8 mouse cellular contexts compared by ENCODE assay signal in the genomic region with DNA sequence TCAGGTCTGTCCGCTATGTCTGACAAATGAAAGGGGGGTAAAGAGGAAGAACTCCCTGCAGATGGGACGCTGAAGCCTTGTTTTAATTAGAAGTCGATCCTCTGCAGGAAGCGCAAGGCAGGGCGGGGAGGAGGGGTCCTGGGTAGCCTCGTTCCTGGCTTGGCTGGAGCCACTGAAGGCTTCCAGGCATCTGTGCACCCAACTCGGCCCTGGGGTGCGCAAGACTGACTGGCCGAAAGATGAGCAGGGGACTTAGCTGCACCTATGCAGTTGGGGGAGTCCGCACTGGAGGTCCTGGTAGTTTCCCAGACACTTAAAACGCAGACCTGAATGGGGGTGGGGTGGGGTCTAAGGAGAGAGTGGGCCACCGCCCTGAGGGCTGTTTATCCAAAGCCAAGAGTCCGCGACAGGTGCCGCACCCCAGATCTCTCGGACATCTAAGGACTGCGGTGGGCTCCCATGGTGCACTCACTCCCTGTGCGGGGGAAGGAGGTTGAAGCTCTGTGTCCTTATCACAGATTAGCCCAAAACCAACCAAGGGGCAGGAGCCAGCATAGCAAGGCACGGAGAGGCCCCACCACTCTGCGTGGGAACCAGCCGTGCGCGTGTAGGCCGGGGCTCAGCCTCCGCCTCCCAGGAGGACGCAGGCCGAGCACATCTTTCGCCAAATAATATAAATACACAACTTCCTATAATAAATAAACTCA. TPM values are rescaled to one million over a fixed set of nuclear protein-coding genes. Genes with fewer than 3 reads are reported as not detected.
DNase-seq lines count a peak whose midpoint lies in the region; ATAC-seq and TF ChIP-seq lines count a peak whose summit lies in the region.

No protein-coding gene starts in this region.

- peak overlapping the region; percentile 65 for H3K4me3 ChIP-seq in lung, embryonic 14.5 days (ENCODE audit: low read depth, low read length)
- H3K4me3 ChIP-seq in embryonic facial prominence, embryonic 14.5 days (ENCODE audit: low read depth, low read length): peak overlapping the region; percentile 78
- H3K4me3 ChIP-seq in limb, embryonic 11.5 days (ENCODE audit: low read depth, low read length): peak overlapping the region; percentile 74
- peak overlapping the region; percentile 62 for H3K4me3 ChIP-seq in small intestine, adult 2 months (ENCODE audit: low read depth, low read length)

- DNase-seq in lung, embryonic 14.5 days: peak; percentile 54
- DNase-seq in lung, postnatal 10 days: no peak
- no peak for DNase-seq in embryonic facial prominence, embryonic 14.5 days (ENCODE audit: low spot score)
- DNase-seq in limb, embryonic 11.5 days (ENCODE audit: low spot score): peak; percentile 75
- no peak for DNase-seq in left cerebral cortex, adult 9 months (ENCODE audit: low spot score in 2 of 2)
- DNase-seq in c-Kit-positive CD71-positive TER-119-positive erythroid progenitor cells, embryonic 14.5 days (ENCODE audit: low spot score): no peak

- no peaks in the 10 kb centered on the region for H3K36me3 ChIP-seq in lung, embryonic 14.5 days (ENCODE audit: insufficient read depth)
- H3K36me3 ChIP-seq in embryonic facial prominence, embryonic 14.5 days (ENCODE audit: control insufficient read depth, insufficient read depth, low read length): no peaks in the 10 kb centered on the region
- H3K36me3 ChIP-seq in limb, embryonic 11.5 days (ENCODE audit: control insufficient read depth, insufficient read depth, low read length): no peaks in the 10 kb centered on the region
- no peaks in the 10 kb centered on the region for H3K36me3 ChIP-seq in small intestine, adult 2 months (ENCODE audit: control insufficient read depth, insufficient read depth, low read length)

- H3K9ac ChIP-seq in lung, embryonic 14.5 days: peak overlapping the region; percentile 51
- H3K9ac ChIP-seq in embryonic facial prominence, embryonic 14.5 days (ENCODE audit: low read depth, low read length): peak overlapping the region; percentile 83
- peak overlapping the region; percentile 82 for H3K9ac ChIP-seq in limb, embryonic 11.5 days (ENCODE audit: low read length)

- H3K9me3 ChIP-seq in lung, embryonic 14.5 days (ENCODE audit: low read depth, low read length): no peaks in the 10 kb centered on the region
- H3K9me3 ChIP-seq in embryonic facial prominence, embryonic 14.5 days (ENCODE audit: control insufficient read depth, low read length): no peaks in the 10 kb centered on the region
- no peaks in the 10 kb centered on the region for H3K9me3 ChIP-seq in limb, embryonic 11.5 days (ENCODE audit: control insufficient read depth, low read length)

- TF ChIP-seq CTCF in lung, embryonic 14.5 days (IDR thresholded peaks at IDR 0.05; ENCODE audit: low read depth): no peak
- TF ChIP-seq CTCF in small intestine, adult 2 months (IDR thresholded peaks at IDR 0.05; ENCODE audit: extremely low read depth, insufficient read length, insufficient replicate concordance, low read depth, low read length): no peak

- H3K4me1 ChIP-seq in lung, embryonic 14.5 days (ENCODE audit: insufficient read depth): 0 out of 2 replicates have a peak, but pooled peaks cover 9% of the 10 kb centered on the region
- peaks cover 21% of the 10 kb centered on the region for H3K4me1 ChIP-seq in embryonic facial prominence, embryonic 14.5 days (ENCODE audit: control insufficient read depth, insufficient read depth, low read length)
- peaks cover 44% of the 10 kb centered on the region for H3K4me1 ChIP-seq in limb, embryonic 11.5 days (ENCODE audit: control insufficient read depth, insufficient read depth, low read length)
- peaks cover 6% of the 10 kb centered on the region; the same call in 1 of the 2 replicates for H3K4me1 ChIP-seq in small intestine, adult 2 months (ENCODE audit: control insufficient read depth, insufficient read depth, insufficient read length, low read length)

- 1% methylated on average over 28 of the region's 28 CpGs for WGBS in lung, embryonic 14.5 days
- WGBS in embryonic facial prominence, embryonic 14.5 days: under 1% methylated on average over 26 of the region's 28 CpGs
- under 1% methylated on average over 28 of the region's 28 CpGs for WGBS in limb, embryonic 11.5 days
- WGBS in small intestine, adult 2 months: 4% methylated on average over 28 of the region's 28 CpGs

- peak overlapping the region; percentile 94 for H3K4me2 ChIP-seq in lung, embryonic 14.5 days
- peak overlapping the region; percentile 93 for H3K4me2 ChIP-seq in embryonic facial prominence, embryonic 14.5 days (ENCODE audit: low read depth, low read length)
- peak overlapping the region; percentile 98 for H3K4me2 ChIP-seq in limb, embryonic 11.5 days (ENCODE audit: low read depth, severe bottlenecking)

- no peak for TF ChIP-seq POLR2A in small intestine, adult 2 months (IDR thresholded peaks at IDR 0.05; ENCODE audit: low read depth, low read length)

- H3K27ac ChIP-seq in lung, embryonic 14.5 days (ENCODE audit: low read depth): no peak overlapping the region
- H3K27ac ChIP-seq in embryonic facial prominence, embryonic 14.5 days (replicated peaks; ENCODE audit: low read depth, low read length): peak overlapping the region; percentile 63
- H3K27ac ChIP-seq in limb, embryonic 11.5 days (replicated peaks; ENCODE audit: low read depth, low read length): peak overlapping the region; percentile 73
- H3K27ac ChIP-seq in small intestine, adult 2 months (ENCODE audit: insufficient read depth, low read depth, low read length): no peak overlapping the region

- ATAC-seq in lung, embryonic 14.5 days (ENCODE audit: insufficient read depth): peak; percentile 41
- ATAC-seq in embryonic facial prominence, embryonic 14.5 days (ENCODE audit: low read depth): no peak
- peak; percentile 11; the same call in 1 of the 2 replicates for ATAC-seq in limb, embryonic 11.5 days (ENCODE audit: insufficient number of reproducible peaks, low FRiP score, low TSS enrichment, low read depth)
- ATAC-seq in cerebellum, adult (ENCODE audit: insufficient number of reproducible peaks, low FRiP score, low TSS enrichment): no peak

- H3K27me3 ChIP-seq in lung, embryonic 14.5 days (ENCODE audit: insufficient read depth, low read length): peaks cover 54% of the 10 kb centered on the region
- peaks cover 25% of the 10 kb centered on the region for H3K27me3 ChIP-seq in embryonic facial prominence, embryonic 14.5 days (replicated peaks; ENCODE audit: control insufficient read depth, insufficient read depth, low read length)
- 0 out of 2 replicates have a peak, but pooled peaks cover 4% of the 10 kb centered on the region for H3K27me3 ChIP-seq in limb, embryonic 11.5 days (ENCODE audit: control insufficient read depth, insufficient read depth, low read length)
- peaks cover 21% of the 10 kb centered on the region for H3K27me3 ChIP-seq in small intestine, adult 2 months (ENCODE audit: control insufficient read depth, insufficient read depth, low read length)

RNA-seq across cellular contexts. Expression of a gene that starts 1.1 kb away (rescaled TPM):
- 1.7 and 2.1 TPM in 2 replicates for polyA plus RNA-seq in lung, embryonic 14.5 days (2014; fragmentation: Nextera tagmentation; extraction: Ambion mirVana)
- polyA plus RNA-seq in embryonic facial prominence, embryonic 14.5 days (2014; fragmentation: Nextera tagmentation; extraction: Ambion mirVana): 4.7 and 7.6 TPM in 2 replicates
- polyA plus RNA-seq in limb, embryonic 11.5 days (2014; fragmentation: Nextera tagmentation; extraction: Ambion mirVana): 7.9 and 8.5 TPM in 2 replicates
- 0.46 and 0.70 TPM in 2 replicates for polyA plus RNA-seq in small intestine, adult 2 months (2012; rRNA removed)

Comparison
In these comparisons a context has a peak if more than half of its experiments do, and no peak if none do; other contexts are left out.
1. DNase-seq: peak in lung, embryonic 14.5 days (single experiment) and limb, embryonic 11.5 days (single experiment); none in lung, postnatal 10 days (single experiment), embryonic facial prominence, embryonic 14.5 days (single experiment), left cerebral cortex, adult 9 months (0 of 2) and c-Kit-positive CD71-positive TER-119-positive erythroid progenitor cells, embryonic 14.5 days (single experiment).
2. ATAC-seq: peak in lung, embryonic 14.5 days (single experiment) and limb, embryonic 11.5 days (single experiment); none in embryonic facial prominence, embryonic 14.5 days (single experiment) and cerebellum, adult (single experiment).
3. H3K27ac ChIP-seq: peak in embryonic facial prominence, embryonic 14.5 days (single experiment) and limb, embryonic 11.5 days (single experiment); none in lung, embryonic 14.5 days (single experiment) and small intestine, adult 2 months (single experiment).
4. Peak in every context shown above with its lines, with median percentiles within 50 percentile points of each other: H3K4me2 ChIP-seq, H3K4me3 ChIP-seq and H3K9ac ChIP-seq.